Mouse (Mus musculus): ENCODE measurements around the gene Scrt2.
A peak's percentile ranks its signal among the peaks of the same experiment; 100 is the strongest.

Scrt2 gene

GRCm38 (mm10) chr2:152108702-152109101 lies 27.4 kb downstream of the Scrt2 start:
- no peak for DNase-seq

DNA sequence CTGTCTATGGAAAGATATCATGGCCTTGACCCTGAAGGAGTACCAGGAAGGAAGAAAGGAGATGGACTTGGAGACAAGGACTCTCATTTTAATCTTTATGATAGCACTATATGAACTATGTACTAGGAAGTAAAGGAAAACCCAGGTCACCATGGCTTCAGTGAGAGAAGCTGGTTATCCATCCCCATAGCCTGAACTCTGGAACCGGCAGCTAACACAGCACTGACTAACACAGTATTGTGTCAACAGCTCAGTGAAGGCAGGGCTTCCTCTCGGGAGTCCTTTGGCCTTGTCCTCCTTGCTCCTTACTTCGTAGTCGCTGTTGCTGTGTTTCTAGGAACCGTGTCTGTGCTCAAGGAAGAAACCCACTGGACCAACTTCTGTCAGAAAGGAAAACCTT lies 28.1 kb downstream of the Scrt2 start:
- no peak for DNase-seq

DNA sequence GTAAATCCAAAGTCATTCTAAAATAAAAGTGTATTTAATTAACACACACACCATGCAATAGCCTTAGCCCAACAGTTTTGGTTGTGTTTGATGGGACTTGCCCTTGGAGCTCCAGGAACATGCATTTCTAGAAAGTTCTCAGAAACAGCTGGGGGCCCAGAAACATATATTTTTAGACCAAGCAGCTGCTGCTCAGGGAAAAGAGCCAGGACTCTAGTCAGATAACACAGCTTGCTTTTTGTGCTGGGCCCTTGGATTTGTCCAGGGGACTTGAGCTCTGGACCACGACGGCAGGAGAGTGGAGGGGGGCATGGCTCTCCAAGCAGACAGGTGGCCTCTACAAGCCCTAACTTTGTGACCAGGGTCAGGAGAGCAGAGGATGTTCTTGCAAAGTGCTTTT lies 30.0 kb downstream of the Scrt2 start:
- no peak for DNase-seq

GRCm38 (mm10) chr2:152111920-152112319 lies 30.6 kb downstream of the Scrt2 start:
- DNase-seq, result peak; percentile 97

DNA sequence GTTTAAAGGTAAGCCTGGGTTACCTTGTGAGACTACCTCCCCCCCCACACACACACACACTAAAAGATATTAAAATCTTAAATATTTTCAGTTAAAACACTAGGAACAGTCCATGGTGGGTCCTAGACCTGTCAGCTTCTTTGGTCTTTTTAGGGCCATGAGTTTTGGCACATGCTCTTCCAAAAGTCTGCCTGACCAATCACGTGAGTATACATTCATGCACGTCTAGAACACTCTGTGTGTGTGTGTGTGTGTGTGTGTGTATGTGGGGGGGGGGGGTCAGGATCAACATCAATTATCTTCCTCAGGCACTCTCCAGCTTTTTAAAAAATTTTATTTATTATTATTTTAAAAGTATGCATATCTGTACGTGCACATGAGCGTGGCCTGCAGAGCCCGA lies 31.2 kb downstream of the Scrt2 start:
- DNase-seq, result no peak

DNA sequence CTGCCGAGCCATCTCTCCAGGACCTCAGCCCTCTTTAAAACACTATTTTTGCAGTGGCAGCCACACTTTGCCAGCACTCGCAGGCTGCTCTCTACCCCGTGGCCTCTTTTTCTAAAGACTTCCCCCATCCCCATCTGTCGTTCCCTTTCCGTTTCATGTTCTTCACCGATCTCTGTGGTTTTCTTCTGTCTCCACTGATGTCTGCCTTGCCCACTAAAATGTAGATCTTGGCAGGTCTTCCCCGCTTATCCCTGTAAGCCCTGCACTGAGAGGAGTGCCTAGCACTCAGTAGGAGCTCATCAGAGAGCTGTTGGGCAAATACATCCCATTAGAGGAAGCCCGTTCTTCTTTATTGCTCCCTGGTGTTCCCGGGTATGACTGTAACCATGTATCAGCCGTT lies 31.6 kb downstream of the Scrt2 start:
- DNase-seq, result no peak

DNA sequence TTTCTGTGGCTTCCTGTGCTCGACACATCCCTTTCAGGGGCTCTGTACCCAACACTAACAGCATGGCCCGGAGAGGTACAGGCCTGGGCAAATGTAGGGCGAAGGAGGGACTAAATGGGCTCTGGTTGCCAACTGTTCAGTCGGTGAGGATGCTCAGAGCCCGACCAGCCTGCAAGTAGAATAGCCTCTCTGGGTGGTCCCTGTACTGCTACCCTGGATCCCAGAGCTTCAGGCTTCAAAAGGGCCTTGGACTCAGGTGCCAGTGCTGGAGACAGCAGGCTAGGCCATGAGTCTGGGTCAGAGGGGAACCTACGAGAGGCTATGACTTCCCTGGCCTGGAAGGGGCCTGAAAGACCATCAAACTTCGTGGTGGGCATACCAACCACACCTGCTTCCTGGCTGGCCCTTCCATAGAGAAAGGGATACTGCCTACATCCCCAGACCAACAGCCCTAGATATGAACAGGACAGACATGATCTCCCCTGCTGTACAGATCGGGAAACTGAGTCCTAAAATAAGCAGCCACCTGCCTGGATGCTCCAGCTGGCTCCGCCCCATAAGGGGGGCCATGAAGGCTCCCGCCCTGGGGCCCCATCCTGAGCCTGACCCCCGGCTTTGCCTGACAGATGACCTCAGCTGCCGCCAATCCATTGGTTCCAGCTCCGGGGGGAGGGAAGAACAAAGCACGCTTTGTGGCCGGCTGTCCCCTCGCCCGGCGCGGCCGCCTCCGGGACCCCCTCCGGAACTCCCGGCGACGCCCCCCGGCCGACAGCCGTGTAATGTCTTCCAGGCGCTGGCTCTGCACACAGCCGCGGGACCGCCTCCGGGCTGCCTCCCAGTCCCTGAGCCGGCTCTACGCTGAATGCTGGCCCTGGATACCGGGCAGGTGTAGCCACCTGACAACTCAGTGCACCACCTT lies 33.0 kb downstream of the Scrt2 start:
- DNase-seq, result no peak

DNA sequence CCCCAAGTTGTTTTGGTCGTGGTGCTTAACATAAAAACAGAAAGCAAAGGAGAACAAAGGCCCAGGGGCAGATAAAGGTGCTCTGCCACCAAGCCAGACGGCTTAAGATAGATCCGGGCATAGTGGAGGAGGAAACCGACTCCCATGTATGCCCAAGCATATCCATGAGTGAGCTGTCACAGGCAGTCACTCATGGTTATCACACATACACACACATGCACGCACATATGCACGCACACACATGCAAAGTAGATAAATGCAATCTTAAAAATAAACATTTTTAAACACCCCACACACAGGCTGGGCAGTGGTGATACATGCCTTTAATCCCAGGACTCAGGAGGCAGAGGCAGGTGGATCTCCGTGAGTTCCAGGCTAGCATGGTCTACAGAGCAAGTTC lies 36.4 kb downstream of the Scrt2 start:
- no peak for DNase-seq

DNA sequence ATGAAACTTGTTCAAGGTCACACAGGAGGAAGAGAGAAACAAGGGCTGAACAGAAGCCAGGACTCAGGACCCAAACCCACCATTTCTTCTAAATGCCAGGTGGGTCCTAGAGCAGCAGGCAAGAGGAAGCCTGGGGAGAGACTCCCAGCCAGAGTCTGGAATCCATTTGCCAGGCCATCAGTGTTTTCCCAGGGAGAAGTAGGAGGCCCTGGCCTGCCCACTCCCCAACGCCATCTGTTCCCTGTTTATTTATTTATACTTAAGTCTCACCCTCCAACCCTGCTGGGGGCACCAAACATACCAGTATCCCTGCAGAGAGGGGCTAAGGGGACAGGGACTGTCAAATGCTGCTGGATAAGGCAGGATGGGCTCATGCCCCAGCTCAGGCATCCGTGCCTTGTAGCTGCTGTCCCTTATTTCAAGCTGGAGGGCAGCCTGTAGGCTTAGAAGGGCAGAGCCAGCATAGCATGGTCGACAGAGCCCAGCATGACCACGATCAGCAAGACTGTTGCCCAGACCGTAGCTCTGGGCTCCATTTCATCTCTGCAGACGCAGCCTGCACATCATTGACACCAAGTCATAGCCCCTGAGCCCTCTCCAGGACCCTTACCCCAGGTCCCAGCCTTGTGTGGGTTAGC lies 38.0 kb downstream of the Scrt2 start:
- DNase-seq, result no peak

GRCm38 (mm10) chr2:152122896-152123295 lies 41.6 kb downstream of the Scrt2 start:
- no peak for DNase-seq

DNA sequence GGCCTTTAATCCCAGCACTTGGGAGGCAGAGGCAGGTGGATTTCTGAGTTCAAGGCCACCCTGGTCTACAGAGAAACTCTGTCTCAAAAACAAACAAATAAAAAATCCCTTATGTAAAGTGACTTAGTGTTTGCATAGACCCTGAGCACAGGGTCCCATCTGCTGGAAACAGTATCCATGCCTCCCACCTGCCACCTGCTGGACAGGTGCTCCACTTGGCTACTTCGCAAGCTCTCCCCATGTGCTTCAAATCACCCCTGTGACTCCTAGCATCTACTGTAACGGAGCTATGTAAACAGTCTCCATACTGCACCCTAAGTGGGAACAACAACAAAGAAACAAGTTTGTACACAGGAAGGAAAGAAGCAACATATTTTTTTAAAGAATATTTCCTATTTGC lies 47.3 kb downstream of the Scrt2 start:
- no peak for DNase-seq

DNA sequence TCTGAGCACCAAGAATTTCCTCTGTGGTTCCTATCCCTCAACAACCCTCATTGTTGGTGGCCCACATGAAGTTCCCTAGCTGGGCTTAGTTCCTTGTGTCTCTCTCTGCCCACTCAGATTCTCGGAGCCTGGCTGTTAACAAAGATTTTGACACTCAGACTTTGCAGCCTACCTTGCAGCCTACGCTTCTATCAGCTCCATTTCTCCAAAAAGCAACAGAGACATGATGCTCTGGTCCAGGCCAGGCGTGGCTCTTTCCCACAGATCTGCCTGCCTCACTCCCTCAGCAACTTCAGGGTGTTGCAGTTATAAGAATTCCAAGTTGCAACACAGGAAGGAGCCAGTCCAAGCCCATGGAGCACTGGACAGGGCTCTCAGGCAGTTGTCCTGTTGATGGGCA lies 48.4 kb downstream of the Scrt2 start:
- DNase-seq, result no peak

GRCm38 (mm10) chr2:152132016-152132415 lies 50.7 kb downstream of the Scrt2 start:
- no peak for DNase-seq

- no peak for DNase-seq
Observed at GRCm38 (mm10) chr2:152132691-152133090, 51.4 kb downstream of the Scrt2 start.

- peak; percentile 9 for DNase-seq
Observed at GRCm38 (mm10) chr2:152139191-152139987, 58.1 kb downstream of the Scrt2 start.

- DNase-seq, result peak; percentile 74
Observed at GRCm38 (mm10) chr2:152140941-152141340, 59.6 kb downstream of the Scrt2 start.

DNA sequence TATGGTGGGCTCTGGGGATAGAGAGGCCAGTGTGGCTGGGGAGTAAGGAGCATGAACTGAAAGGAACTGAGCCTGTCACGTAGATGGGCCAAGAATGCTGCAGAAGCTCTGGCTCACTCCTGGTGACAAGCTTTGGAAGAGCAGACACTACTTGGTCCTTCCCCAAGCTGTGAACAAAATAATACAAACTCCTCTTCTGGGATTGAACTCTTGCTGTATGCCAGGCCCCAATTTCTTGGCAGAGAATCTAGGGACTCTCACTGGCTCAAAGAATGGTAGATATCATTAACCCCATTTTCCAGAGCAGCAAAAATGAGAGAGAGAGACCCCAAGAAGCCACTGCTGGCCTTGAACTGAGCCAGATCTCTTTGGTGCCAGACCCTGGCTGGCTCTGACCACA lies 60.2 kb downstream of the Scrt2 start:
- DNase-seq, result peak; percentile 88

DNA sequence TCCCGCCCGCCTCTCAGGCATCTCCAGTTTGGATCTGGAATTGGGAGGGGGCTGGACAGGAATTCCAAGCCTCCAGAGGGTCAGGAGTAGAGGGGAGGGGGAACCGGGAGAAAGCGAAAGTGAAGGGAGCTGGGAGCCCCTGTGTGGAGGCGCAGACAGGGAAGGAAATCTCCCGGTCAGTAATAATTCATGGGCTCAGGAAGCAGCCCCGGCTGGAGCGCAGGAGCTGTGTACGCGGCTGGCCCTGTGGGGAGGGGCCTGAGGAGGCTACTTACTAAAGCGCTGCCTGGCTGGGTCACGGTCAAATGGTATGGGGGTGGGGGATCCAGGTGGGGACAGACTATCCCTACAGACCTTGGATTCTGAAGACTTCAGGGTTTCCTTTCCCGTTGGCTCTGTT lies 60.7 kb downstream of the Scrt2 start:
- peak; percentile 98 for DNase-seq

GRCm38 (mm10) chr2:152142571-152142970 lies 61.2 kb downstream of the Scrt2 start:
- peak; percentile 90 for DNase-seq

GRCm38 (mm10) chr2:152143279-152144157 lies 62.2 kb downstream of the Scrt2 start, which contains the start of gene Tcf15:
Gene Tcf15 (plus strand): TSS chr2:152143561.
- DNase-seq, result peak; percentile 99

DNA sequence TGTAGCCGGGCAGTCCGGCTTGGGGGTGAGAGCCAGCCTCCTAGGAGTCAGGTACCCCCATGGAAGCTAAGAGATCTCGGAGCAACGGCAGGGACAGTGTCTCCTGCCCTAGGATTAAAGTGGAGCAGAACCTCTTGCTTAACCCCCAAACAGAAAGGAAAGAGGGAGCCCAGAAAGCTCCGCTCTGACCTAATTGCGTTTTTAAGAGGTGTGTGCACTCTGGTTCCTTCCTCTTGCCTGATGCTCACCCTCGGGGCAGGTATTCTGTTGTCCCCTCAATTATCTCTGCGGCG lies 62.8 kb downstream of the Scrt2 start:
- peak; percentile 89 for DNase-seq

DNA sequence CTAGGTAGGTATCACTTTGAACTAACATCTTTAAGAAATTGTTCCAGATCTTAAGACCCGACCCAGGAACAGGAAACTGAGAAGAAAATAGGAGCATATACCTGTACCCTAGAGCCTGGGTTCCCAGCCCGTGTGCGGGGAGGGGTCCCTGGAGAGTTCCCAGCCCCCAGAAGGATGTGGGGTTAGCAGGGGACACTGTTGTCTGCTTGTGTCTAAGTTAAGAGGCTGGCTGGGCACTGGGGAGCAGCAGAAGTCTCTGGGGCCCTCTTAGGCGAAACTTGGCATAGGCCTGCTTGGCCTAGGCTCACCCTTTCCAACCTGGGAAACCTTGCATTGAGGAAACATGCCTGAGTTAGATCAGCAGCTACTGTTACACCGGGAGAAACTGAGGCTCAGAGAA lies 63.2 kb downstream of the Scrt2 start:
- DNase-seq, result peak; percentile 91

All from heart, adult 11 months (tissue).